Mouse (Mus musculus) left cerebral cortex, postnatal 25 days (tissue): Measurements from ENCODE around the gene Mef2d. TPM values are rescaled to one million over a fixed set of nuclear protein-coding genes. Genes with fewer than 3 reads are reported as not detected.
A peak's percentile ranks its signal among the peaks of the same experiment; 100 is the strongest.

Source experiments
- DNase-seq, 2 experiments: peaks; one replicate each; pipeline ENCODE4 v3.0.0; 2022; ENCODE audit warnings: low spot score in 2 of 2, mixed read lengths in 1 of 2
- intact Hi-C: fragments of 180-260 bp; cut with DNase I; formaldehyde crosslinking; loops from one replicate; pipeline ENCODE4 v1.15.1; 2025
- total RNA-seq, 2 experiments: library from RNA; stranded (reverse); gene quantifications; 2 replicates each; pipeline ENCODE4 v1.2.3; 2021

The Mef2d gene
- total RNA-seq: 100 to 1,000 TPM; 211 to 225 TPM

DNA sequence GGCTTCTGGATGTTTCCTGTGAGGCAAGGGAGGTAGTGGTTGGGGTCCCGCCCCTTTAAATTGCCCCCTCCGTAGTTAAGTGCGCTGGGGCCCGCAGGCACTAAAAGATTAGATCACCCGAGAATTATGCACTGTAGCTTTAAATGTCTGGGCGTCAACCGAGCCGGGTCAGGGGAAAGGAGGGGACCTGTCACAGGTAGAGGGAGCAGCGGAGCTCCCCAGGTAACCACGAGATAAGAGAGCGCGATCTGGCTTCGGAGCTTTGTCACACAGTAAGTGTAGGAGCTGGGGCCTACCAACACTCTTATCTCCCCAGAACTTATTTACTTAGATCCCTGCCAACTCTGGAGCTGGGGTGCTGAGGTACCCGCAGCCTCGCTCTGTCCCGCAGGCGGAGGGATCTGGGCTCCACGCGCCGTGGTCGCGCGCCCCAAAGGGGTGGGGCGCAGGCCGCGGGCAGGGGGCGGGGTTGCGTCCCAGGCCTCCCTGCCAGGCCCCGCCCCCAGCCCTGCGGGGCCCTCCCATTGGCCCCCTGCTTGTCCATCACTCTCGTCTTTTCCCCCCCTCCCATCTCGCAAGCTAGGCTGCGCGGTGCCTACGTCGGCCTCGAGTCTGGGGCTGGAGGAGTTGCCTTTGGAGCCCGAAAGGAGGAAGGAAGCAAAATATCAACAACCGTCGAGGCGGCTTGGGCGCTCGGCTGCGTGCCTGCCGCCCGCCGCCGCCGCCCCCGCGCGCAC is at the start of gene Mef2d:
TSS of gene Mef2d (plus strand) at position 586 of the 737 bp plus-strand sequence.
- intact Hi-C loops: loop anchor here (2.0 to 5.0 kb wide), 2 partner anchors 31 to 80 kb away; no protein-coding TSS in a partner anchor
- peak; percentile 93 to 97 for DNase-seq

DNA sequence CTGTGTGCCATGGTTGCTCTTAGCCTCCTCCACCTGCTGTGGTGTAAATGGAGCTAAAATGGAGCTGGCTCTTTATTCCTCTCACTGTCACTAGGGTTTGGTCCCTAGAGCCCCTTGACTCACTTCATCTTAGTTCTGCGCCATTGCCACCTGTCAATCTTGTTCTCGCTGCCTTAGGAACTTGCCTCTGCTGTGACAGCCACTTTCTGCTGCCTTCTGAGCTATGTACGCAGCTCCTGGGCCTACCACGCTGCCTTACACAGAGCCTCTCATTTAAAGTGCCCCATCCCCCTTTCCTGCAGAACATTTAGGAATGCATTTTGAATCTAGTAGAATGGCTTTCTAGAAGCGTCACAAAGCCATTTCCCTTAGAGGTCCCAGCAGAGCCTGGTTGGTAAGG is 48.0 kb upstream of the Mef2d start:
- intact Hi-C loops: no loop called here

DNA sequence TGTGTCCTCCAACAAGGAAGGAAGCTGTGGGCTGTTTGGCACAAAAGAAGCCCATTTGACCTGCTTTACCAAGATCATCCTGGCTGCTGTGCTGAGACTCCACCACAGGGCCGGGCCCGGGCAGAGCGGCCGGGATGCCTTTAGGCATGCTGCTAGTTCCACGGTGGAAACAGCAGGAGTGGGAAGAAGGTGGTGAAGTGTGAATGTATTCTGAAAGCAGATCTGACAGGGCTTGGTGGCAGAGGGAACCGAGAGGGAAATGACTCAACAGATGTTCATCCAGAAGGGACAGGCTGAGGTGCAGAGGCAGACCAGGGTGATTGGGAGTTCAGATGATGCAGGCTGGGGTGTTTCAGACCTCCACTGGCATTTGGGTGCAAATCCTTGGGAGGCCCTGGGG is 44.5 kb upstream of the Mef2d start:
- peak in 1 of 2 experiments; percentile 35 for DNase-seq
- intact Hi-C loops: no loop called here

More for the DNA sequence above, 48.0 kb upstream of the Mef2d start:
- DNase-seq: no peak

DNA sequence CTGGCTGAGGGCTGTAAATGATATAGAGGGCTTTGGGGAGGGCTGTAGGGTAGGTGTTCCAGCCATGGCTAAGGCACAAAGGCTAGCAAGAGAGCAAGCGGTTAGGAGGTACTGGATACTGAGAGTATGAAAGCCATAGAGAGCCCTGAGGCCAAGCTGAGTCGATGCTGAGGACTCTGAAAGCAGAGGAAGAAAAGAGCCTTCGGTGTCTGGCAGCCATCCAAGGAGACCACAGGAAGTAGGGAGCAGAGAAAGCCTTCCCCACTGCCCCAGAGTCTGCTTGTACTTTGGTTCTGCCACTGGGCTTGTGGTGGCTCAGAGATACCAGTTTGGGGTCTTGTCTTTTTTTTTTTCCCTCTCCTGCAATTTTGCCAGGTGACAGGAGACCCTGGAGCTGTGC is 41.9 kb upstream of the Mef2d start:
- DNase-seq: no peak
- intact Hi-C loops: no loop called here

DNA sequence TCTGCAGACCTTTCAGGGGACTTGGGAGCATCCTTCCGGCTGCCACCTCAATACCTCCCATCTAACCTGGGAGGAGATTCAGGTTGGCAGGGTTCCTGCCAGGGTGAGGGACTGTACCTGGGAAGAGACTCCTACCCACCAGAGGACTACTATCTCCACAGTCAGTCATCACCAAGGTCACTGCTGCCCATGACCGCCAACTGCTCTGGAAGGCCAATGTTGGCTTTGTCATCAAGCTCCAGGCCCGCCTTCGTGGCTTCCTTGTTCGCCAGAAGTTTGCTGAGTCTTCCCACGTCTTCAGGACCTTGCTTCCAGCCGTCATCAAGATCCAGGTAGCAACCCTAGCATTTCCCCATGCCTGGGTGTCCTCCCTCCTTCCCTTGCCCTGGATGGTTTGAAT is 40.4 kb upstream of the Mef2d start:
- intact Hi-C loops: no loop called here
- no peak for DNase-seq

DNA sequence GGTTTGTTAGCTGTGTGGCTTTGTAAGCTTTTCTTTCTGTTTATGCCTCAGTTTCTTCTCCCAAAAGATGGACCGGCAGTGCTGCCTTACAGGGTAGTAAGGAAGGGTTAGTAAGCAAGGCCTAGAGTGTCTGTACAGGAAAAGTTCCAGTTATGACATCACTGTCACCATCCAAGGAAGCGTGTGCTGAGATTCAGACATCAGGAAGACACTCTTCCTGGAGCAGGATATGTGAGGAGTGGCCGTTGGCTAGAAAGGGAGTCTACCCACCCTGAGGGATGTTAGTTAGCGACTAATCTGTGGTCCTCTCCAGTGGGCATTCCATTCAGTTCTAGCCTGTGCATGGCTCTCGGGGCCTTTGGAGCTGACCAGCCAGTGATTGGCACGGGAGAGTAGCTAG is 40.0 kb upstream of the Mef2d start:
- intact Hi-C loops: no loop called here
- no peak for DNase-seq

DNA sequence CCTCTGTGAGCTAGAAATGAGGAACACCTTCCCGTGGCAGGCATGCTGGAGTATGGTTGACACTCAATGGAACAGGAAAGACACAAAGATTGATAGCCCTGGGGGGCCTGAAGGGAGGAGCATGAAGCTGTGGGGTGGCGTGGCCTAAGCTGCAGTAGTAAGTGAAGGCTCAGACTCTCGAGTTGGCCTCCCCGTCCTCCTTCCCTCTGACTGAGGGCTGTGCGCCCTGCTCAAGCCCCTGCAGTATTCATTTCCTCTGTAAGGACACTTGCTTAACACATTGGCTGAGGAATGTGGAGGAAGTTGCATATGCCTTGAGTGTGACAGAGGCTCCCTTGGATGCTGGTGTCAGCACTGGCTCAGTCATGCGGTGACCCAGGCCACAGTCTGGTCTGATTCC is 39.6 kb upstream of the Mef2d start:
- peak in 1 of 2 experiments; percentile 6 for DNase-seq
- intact Hi-C loops: no loop called here

DNA sequence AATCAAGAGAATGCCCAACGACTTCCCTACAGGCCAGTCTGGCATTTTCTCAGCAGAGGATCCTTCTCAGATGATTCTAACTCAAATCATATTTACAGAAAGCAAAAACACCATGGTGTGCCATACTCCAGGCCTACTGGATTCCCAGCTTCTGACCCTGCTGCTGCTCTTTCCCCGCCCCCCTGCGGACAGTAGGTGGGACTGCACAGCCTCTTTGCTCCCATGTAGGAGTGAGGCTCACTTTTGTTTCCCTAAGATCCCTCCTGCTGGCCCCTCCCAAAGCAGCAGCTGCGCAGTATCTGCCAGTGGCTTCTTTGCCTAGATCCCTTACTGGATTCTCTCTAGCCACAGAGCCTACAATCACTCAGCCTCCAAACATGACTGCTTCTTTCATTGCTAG is 36.0 kb upstream of the Mef2d start:
- intact Hi-C loops: no loop called here

DNA sequence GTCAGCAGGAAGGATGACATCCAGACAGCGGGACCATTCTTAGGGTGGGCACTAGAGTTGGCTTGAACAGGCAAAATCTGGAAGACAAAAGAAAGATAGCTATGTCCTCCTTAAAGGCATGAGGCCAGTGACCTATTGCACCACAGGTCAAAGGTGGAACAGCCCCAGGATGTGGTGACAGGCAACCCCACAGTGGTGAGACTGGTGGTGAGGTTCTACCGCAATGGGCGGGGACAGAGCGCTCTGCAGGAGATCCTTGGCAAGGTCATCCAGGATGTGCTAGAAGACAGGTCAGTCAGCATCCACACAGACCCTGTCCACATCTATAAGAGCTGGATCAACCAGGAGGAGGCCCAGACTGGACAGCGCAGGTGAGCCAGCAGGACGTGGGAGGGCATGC is 33.0 kb upstream of the Mef2d start:
- no peak for DNase-seq
- intact Hi-C loops: no loop called here

More for the DNA sequence above, 36.0 kb upstream of the Mef2d start:
- DNase-seq: no peak

DNA sequence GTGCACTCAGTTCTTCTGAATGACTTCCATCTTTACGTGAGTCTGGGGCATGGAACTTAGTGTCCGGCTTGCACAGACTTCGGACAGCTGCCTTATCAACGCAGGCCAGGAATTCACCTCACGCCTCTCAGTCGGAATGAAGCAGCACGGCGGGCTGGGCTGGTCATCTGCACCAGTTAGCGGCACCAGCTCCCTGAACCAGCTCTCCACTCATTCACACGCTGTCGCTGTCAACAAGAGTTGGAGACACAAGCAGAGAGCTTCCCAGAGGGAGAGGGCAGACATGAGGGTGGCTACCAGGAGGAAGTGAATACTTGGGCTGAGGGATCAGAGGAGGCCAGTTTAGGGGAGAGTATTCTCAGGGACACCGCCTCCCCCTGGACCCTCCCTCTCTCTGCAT is 27.8 kb upstream of the Mef2d start:
- DNase-seq: no peak
- intact Hi-C loops: no loop called here

DNA sequence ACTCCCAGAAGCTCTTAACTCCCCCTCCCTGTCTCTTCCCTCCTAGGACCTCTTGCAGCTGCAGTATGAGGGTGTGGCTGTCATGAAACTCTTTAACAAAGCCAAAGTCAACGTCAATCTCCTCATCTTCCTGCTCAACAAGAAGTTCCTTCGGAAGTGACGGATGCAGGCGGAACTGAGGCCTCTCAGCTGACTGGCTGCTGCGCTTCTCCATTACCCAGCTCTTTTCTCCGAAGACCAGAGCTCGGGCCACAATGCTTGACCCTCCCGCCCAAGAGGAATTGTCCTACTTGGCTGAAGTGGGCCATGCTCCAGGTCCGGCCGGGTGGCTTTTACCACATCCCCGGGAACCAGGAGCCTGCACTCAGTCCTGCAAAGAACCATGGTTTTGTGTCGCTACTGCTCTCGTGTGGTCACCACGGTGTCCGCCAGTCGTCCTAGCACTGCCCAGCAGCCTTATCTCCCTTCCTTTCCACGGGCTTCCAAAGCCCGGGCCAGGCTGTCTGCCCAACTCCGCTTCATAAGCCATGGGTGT is 22.0 kb upstream of the Mef2d start:
- no peak for DNase-seq
- intact Hi-C loops: no loop called here

DNA sequence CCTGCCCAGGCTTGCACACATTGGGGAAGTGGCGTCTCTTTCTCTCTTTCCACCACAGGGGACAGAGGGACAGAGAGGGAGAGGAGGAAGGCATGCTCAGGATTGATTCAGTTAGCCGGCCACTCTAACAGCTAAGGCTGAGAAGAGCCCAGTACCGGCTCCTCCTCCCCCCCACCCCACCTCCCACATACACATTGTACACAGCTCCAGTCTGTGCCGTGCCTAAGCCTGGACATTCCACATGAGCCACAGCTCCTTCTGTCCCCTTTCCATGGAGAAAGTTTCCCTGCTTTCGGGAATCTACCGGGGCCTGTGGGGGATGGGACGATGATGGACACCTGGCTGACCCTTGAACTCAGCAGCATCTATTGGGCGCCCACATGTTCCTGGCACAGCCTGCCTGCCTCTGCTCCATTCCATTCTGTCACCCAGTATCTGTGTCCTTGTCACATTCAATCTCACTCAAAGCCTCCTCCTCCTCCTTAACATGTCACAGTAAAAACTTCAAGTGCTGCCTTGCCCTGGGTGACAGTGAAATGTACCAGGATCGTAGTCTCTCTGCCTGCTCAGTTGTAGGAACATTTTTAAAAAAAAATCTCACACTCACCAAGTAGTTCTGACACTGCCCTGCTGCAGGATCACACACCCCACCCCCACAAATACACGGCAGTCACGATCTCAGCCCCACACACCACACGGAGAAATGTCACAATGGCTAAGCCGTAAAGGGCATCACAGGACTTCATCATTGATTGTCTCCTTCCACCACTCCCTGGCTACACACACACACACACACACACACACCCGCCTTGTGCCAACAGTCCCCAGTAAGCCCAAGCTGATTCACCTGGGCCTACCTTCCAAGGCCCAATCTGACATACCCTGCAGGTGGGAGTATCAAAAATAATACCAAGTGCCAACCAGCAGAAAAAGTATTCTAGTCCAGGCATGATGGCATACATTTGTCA is 20.7 kb upstream of the Mef2d start:
- intact Hi-C loops: no loop called here
- no peak for DNase-seq

DNA sequence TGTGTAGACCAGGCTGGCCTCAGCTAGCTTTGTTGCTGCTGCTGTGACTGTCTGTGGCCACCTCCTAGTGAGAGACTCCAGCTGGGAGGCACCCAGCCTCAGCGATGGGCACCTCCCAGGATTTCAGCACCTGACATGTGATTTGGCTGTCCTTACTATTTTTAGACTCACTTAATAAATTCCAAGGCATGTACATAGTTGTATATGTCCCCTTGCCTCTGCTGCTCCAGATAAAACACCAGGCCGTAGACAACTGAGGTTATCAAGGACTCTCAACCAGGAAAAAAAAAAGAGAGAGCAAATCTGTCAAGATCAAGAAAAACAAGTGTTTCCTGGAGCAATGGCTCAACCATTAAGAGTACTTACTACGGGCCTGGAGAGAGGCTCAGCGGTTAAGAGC is 17.0 kb upstream of the Mef2d start:
- DNase-seq: no peak
- intact Hi-C loops: no loop called here

DNA sequence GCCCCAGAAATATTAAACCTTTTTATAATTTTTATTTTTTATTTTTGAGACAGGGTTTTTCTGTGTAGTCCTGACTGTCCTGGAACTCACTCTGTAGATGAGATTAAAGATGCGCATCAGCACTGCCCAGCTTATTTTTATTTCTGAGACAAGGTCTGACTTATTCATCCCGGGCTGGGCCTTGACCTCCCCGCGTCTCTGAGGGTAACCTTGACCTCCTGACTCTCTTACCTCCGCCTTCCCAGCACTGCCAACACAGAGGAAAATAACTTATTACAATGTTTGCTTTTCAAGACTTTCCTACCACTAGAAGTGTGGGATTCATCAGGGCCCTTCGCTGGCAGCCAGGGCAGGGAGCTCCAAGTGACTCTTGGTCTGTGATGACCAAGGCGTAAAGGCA is 16.0 kb upstream of the Mef2d start:
- no peak for DNase-seq
- intact Hi-C loops: no loop called here

DNA sequence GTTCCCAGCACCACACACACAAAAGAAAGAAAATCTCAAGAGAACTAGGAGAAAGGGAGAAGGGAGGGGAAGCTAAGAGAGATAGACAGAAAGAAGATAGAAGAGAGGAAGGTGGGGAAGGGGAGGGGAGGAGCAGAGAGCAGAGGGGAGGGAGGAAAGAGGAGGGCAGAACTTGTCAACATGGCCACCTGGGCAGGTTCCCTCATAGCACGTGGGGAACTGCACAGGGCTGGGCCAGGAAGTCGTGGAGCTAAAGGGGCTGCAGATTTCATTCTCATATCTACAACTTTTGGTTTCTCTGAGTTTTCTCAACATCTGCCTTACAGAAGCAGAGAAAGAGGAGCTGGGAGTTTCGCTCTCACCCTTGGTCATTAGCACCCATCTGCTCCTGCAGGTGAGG is 14.5 kb upstream of the Mef2d start:
- no peak for DNase-seq
- intact Hi-C loops: no loop called here

DNA sequence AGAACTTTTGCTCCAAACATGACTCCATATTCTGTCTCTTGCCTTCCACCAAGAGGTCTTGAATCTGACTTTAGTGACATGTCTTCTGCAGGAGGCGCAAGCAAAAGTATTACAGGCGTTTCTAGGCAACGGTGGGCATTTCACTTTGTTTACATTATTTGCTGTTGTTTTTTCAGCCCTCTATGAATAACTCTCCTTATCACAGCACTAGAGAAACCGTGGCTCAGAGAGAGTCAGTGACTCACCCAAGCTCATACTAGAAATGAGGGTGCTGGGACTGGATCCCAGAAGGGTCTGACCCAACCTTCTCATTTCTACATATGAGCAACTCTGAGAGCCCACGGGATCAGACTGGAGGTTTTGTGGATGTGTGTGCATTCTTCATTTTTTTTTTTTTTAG is 14.1 kb upstream of the Mef2d start:
- intact Hi-C loops: no loop called here
- no peak for DNase-seq

DNA sequence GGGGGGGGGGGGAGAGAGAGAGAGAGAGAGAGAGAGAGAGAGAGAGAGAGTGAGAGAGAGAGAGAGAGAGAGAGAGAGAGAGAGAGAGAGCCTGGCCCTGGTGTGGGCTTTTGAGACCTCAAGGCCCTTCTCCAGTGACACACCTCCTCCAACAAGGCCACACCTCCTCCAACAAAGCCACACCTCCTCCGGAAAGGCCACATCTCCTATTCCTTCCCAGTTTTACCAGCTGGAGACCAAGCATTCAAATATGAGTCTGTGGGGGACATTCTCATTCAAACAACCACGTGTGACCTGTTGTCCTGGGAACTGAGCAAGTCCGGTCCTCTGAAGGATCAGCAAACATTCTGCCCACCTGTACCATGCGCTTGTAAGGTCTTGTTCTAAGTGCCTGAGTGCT is 13.2 kb upstream of the Mef2d start:
- intact Hi-C loops: no loop called here
- DNase-seq: no peak

DNA sequence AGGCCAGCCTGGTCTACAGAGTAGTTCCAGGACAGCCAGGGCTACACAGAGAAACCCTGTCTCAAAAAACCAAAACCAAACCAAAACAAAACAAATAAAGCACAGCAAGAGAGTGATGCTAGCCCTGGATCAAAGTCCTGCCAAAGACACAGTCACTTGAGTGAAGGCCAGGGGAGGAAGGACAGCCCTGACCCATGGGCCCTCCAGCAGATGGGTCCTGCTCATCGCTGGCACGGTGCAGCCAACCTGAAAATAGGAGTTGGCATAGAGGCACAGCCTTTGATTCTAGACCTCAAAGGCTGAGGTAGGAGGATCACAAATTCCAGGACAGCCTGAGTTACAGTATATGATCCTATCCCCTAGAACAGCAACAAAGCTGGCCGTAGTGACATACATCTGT is 11.1 kb upstream of the Mef2d start:
- intact Hi-C loops: no loop called here

DNA sequence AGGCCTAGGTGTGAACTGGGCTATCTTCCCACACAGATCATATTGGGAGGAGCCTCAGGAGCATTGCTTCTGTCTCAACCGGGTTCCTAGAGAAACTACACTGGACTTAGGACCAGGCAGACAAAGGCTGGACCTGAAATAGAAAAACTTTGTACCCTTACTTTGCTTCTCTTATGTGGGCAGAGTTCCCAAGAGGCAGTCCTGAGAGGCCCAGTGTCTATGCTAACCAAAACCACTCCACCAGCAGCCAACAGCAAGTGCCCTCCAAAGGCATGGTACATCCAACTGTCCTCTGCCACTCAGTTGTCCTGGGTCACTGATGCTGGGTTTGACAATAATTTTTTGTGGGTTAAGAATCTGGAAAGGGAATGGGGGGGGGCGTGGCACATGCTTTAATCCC is 9.7 kb upstream of the Mef2d start:
- intact Hi-C loops: loop anchor here (2.0 kb wide), 1 partner anchor 46 kb away; no protein-coding TSS in a partner anchor
- DNase-seq: no peak

More for the DNA sequence above, 11.1 kb upstream of the Mef2d start:
- no peak for DNase-seq

DNA sequence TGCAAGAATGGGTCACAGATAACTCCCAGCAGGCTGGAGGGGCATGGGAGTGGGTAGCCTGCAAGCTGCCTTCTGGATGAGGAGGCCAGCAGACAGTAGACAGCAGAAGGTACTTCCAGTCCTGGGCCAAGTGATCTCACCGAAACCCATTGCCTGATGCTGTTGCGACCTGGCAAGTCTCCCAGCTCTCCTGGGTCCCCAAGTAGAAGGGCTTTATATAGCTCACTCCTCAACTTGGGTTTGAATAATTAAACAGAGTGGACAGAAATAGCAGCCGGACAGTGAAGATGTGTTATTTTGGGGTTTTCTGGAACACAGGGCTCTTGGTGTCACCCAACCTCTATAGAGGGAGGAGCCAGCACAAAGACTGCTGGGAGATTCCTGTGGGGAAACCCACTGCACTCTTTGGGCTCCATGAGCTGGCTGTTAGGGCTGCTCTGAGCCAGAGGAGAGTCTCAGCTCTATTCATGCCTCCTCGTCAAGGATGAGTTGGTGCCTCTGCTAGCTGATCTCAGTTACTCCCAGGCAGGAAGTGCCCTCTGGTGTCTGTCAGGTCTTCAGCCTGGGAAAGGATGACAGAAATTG is 8.9 kb upstream of the Mef2d start:
- DNase-seq: peak; percentile 3 to 30
- intact Hi-C loops: loop anchor here (2.0 kb wide), 1 partner anchor 46 kb away; no protein-coding TSS in a partner anchor
